Mouse (Mus musculus): ENCODE results near the gene Npnt.

Npnt gene

DNA sequence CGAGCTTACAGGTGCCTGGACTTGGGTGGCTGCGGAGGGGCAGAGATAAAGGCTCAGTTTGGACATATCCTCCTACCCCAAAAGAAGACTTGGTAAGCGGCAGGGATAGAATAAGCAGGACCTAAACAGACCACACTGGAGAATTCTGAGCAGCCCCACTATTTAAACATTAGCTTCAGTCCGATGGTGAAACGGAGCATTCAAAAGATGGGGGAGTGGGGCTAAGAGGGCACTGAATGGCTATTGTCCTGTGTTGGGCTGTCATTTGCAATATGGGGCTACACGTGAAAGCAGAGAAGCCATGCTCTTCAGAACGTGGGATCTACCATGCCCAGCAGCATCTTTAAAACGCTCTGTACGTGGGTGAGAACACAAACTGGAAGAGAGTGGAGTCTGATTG, 95.8 kb downstream of the Npnt start:
- DNase-seq, result no peak

DNA sequence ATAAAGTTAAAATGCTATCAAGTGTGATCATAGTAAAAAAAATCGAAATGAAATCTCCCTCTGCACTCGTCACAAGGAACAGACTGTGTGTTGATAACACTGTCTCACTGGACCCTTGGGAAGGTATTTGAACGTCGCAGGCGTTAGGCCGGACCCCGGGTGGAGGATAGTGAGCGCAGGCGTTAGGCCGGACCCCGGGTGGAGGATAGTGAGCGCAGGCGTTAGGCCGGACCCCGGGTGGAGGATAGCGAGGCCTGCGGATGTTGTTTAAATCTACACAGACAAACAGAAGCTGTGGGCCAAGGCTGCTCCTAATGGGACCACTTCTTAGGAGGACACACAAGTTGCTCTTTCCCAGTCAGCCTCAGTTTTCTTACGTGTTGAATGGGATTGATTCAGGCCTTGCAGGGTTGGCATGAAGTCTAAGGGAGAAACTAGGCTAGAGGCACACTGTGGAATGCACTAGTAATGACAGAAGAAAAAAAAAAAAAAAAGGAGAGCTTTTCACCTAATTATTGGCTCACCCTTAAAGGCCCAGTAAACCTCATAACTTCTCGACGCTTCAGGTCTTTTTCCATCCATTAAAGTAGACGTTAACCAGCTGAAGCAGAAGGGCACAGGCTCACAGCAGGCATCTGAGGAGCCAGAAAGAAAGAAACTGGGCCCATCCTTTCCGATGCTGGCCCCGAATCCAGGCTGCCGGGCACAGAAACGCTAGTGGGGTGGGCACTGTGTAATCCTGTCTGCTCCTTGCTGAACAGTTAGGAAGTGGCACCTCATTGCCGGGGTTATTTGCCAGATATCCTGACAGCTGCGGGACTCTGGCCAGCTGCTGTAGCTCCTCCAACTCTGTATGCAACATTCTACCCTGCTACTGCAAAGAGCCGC, 98.0 kb downstream of the Npnt start:
- peak; percentile 33 to 49 for DNase-seq

DNA sequence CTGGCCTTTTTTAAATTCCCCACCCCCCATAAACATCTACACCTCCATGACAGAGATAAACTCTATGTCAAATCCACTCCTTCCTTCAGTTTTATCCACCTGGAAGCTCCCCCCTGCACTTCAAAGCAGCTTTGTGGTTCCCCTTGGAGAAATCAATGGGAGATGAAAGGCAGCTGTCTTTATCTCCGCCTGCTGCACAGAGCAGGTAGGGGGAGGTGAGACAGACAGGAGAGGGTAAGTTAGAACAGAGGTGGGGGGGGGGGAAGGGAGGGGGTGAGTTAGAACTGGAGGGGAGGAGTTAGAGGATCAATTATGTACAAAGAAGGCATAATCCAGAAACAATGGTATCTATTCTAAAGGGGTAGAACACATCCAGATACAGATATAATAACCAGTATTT, 98.7 kb downstream of the Npnt start:
- no peak for DNase-seq

DNA sequence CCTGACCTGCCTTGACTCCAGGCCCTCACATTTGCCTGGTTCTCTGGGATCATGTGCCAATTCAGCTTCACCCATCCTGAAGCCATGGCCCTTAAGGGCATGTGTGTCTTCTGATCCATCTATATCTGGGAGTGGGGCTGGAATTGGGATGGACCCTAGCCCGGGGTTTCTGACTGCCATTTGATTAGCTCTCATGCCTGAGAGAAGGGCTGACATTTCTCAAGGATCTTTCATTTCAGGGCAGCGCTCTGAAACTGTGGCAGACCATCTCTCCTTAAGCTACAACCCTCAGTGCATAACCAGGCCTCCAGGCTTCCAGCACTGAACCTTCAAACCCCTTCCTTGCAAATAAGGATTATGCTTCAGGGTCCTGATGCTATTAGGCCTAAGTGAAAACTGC, 99.7 kb downstream of the Npnt start:
- no peak for DNase-seq

DNA sequence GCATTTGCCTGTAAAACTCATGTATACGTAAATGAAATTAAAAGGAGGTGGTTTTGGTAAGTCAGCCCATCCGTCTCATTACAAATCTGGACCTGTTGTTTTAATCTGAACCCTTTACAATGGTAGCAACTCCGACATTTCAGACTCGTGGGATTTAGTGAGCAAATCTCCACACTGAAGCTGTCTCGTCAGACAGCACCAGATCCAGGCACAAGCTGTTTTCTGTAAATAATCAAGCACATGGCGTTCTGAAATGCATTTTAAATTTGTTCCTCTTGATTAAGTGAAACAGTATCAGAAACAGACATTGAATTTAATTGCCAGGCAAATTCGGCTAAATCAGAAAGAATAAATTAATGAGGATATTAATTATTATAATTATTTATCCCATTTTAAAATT, 100.4 kb downstream of the Npnt start:
- DNase-seq, result no peak

DNA sequence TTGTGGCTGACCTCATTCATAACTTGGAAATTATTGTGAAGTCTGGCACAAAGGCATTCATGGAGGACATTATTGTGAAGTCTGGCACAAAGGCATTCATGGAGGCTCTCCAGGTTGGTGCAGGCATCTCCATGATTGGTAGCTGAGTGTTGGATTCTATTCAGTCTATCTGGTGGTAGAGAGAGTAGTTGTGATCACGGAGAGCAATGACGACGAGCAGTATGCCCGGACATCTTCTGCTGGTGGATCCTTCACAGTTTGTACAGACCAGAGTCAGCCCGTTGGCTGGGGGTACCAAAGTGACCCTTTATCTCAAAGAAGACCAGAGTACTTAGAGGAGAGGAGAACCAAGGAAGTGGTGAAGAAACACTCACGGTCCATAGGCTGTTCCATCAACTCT, 107.4 kb downstream of the Npnt start:
- DNase-seq, result no peak

DNA sequence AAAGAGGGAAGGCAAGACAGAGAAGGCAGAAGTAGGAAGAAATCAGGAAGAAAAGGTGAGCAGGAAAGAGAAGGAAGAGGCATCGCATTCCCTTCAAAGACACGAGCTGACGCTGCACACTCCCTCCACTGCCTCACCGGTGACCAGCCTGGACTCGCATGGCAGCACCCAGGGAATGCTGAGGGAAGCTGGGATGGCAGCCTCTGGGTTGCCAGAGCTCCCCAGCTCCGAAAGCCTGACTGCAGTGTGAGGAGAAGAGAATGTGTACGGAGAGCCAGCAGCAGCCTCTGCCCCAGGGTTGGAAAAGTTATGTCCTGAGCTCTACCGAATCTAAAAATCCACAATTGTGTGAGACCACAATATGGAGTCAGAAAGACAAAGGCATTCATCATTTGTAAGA, 110.6 kb downstream of the Npnt start:
- DNase-seq, result no peak

DNA sequence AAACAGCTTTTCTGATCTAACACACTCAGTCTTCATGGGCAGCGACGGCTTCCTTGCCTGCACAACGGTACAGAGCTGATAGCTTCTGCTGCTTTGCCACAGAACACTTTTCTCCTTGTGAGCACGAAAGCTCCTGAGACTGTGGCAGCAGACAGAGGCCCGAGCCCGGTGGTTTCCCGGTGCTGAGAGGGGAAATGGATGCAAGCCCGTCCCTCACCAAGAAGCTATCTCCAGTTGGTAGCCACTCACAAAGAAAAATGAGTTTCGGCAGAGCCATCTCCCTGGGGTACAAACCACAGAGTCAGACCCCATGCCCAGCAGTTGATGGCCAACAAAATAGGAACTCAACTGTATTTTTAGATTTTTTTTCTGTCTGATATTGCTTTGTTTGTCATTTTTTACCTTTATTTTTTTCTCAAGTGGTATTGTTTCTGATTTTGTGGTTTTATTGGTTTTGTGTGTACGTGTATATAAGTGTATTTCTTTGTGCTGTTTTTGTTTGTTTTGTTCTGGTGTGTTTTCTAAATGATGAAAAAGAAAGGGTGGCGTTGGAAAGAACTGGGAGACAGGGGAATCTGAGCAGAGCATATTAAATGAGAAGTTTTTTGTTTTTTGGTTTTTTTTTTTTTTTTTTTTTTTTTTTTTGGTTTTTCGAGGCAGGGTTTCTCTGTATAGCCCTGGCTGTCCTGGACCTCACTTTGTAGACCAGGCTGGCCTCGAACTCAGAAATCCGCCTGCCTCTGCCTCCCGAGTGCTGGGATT, 111.3 kb downstream of the Npnt start:
- no peak for DNase-seq

DNA sequence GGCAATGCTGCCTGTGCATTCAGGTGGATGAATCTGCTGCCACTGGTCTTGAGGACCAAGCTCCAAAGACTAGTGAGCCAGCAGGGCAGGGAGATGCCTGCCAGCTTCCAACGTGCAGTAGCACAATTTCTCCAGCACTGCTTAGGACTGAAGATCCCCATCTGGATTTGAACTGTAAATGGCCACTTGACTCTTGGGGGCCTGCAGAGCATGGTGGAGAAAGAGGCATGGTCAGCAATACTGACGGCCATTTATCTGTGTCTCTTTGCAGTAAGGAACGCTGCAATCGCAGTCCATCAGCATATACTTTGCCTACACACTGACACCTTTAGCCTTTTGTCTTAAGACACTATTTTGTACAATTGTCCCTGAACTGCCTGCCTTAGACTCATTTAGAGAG, 113.0 kb downstream of the Npnt start:
- no peak for DNase-seq

DNA sequence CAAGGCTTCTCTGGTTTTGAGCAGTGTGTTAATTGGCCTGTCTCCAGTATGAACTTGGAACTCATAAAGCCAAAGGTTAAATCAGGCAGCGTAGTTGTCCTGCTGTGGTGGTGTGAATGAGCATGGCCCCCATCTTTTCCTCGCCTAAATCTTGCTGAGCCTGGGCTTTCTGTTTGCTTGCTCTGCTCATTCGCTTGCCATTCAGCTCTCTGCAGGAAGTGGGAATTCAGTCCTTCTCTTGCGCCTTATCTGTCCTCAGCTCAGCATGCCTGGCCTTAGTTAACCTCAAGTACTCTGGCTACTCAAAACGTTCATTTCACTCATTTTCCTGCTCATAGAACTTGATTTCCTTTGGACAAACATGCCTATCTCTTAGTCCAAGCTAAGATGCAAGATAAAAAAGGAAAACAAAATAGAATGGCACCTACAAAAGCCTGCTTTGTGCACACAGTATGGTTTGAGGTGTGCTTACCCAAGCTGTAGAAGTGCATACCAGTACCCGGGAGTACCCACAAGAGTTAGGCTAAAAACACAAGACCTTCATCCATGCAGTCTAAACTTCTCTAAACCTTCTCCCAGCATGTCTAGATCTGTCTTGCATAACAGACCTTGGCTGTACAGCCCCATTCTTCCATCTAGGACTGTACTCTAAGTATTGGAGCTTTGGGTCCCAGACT, 114.8 kb downstream of the Npnt start:
- peak in 1 of 2 experiments; percentile 13 for DNase-seq
